Mouse (Mus musculus): ENCODE results near the gene Cyth1. TPM values are rescaled to one million over a fixed set of nuclear protein-coding genes. Genes with fewer than 3 reads are reported as not detected.

Gene Cyth1
- total RNA-seq, 2 experiments from 2014 or later, result 12.3 to 56.3 TPM

- ATAC-seq (replicated peaks; ENCODE audit: poor library complexity), result no peak
Measured at GRCm38 (mm10) chr11:118201833-118202409, 46.5 kb downstream of the Cyth1 start.

GRCm38 (mm10) chr11:118200834-118201830 is 47.3 kb downstream of the Cyth1 start:
- no peak for ATAC-seq (replicated peaks; ENCODE audit: poor library complexity)

GRCm38 (mm10) chr11:118198296-118198600 is 50.1 kb downstream of the Cyth1 start:
- ATAC-seq (replicated peaks; ENCODE audit: poor library complexity), result no peak

GRCm38 (mm10) chr11:118197508-118198295 is 50.7 kb downstream of the Cyth1 start:
- ATAC-seq (replicated peaks; ENCODE audit: poor library complexity), result no peak

GRCm38 (mm10) chr11:118196824-118197388 is 51.5 kb downstream of the Cyth1 start:
- ATAC-seq (replicated peaks; ENCODE audit: poor library complexity), result no peak

- no peak for ATAC-seq (replicated peaks; ENCODE audit: poor library complexity)
Measured at GRCm38 (mm10) chr11:118193390-118194147, 54.8 kb downstream of the Cyth1 start.

GRCm38 (mm10) chr11:118192973-118193372 is 55.4 kb downstream of the Cyth1 start:
- no peak for ATAC-seq (replicated peaks; ENCODE audit: poor library complexity)

- no peak for ATAC-seq (replicated peaks; ENCODE audit: poor library complexity)
Measured at GRCm38 (mm10) chr11:118182768-118183167, 65.6 kb downstream of the Cyth1 start.

- ATAC-seq (replicated peaks; ENCODE audit: poor library complexity), result no peak
Measured at GRCm38 (mm10) chr11:118182353-118182752, 66.0 kb downstream of the Cyth1 start.

- ATAC-seq (replicated peaks; ENCODE audit: poor library complexity), result peak; percentile 41; the same call in 1 of the 2 replicates
Measured at GRCm38 (mm10) chr11:118180199-118180598, 68.2 kb downstream of the Cyth1 start.

- ATAC-seq (replicated peaks; ENCODE audit: poor library complexity), result peak; percentile 63
Measured at GRCm38 (mm10) chr11:118178236-118178635, 70.2 kb downstream of the Cyth1 start.

- ATAC-seq (replicated peaks; ENCODE audit: poor library complexity), result no peak
Measured at GRCm38 (mm10) chr11:118174752-118175151, 73.6 kb downstream of the Cyth1 start.

GRCm38 (mm10) chr11:118172768-118173167 is 75.6 kb downstream of the Cyth1 start:
- no peak for ATAC-seq (replicated peaks; ENCODE audit: poor library complexity)

GRCm38 (mm10) chr11:118170333-118170732 is 78.1 kb downstream of the Cyth1 start:
- no peak for ATAC-seq (replicated peaks; ENCODE audit: poor library complexity)

GRCm38 (mm10) chr11:118168714-118169113 is 79.7 kb downstream of the Cyth1 start:
- no peak for ATAC-seq (replicated peaks; ENCODE audit: poor library complexity)

- no peak for ATAC-seq (replicated peaks; ENCODE audit: poor library complexity)
Measured at GRCm38 (mm10) chr11:118166626-118167025, 81.8 kb downstream of the Cyth1 start.

GRCm38 (mm10) chr11:118165681-118166080 is 82.7 kb downstream of the Cyth1 start:
- no peak for ATAC-seq (replicated peaks; ENCODE audit: poor library complexity)

GRCm38 (mm10) chr11:118164566-118164965 is 83.8 kb downstream of the Cyth1 start:
- ATAC-seq (replicated peaks; ENCODE audit: poor library complexity), result no peak

- ATAC-seq (replicated peaks; ENCODE audit: poor library complexity), result no peak
Measured at GRCm38 (mm10) chr11:118162245-118162644, 86.1 kb downstream of the Cyth1 start.

- no peak for ATAC-seq (replicated peaks; ENCODE audit: poor library complexity)
Measured at GRCm38 (mm10) chr11:118161240-118161639, 87.2 kb downstream of the Cyth1 start.
